Mouse (Mus musculus) hindbrain, embryonic 11.5 days (tissue): Measurements from ENCODE around the gene Lcat. TPM values are rescaled to one million over a fixed set of nuclear protein-coding genes. Genes with fewer than 3 reads are reported as not detected.
"Not testable (repeated sequence)": the region's sequence is repeated elsewhere in the genome, so short reads cannot be mapped to it uniquely, and the experiment has no call there.

Experiments used
- ATAC-seq: fragments of 200-750 bp; cut with Nextera tagmentation; 2 replicates; pipeline ENCODE4 v1.8.0; 2017; ENCODE audit warnings: mild to moderate bottlenecking, moderate TSS enrichment, moderate library complexity; ENCODE audit not compliant: low FRiP score
- DNase-seq: peaks from one replicate; pipeline ENCODE4 v3.0.0-alpha.2; 2015; ENCODE audit warnings: low spot score
- H3K27ac ChIP-seq: fragments of 300-500 bp; sonication (generic); 2 replicates; pipeline ENCODE4 v1.5.1; 2014; ENCODE audit warnings: mild to moderate bottlenecking, low read depth, low read length
- H3K27me3 ChIP-seq: fragments of 300-500 bp; sonication (generic); 2 replicates; pipeline ENCODE4 v1.6.1; 2014; ENCODE audit warnings: mild to moderate bottlenecking, low read length, moderate library complexity, mixed read lengths; ENCODE audit not compliant: control insufficient read depth, insufficient read depth
- H3K36me3 ChIP-seq: fragments of 300-500 bp; sonication (generic); 2 replicates; pipeline ENCODE4 v1.6.1; 2014; ENCODE audit warnings: mild to moderate bottlenecking, low read length, moderate library complexity, mixed read lengths; ENCODE audit not compliant: control insufficient read depth, insufficient read depth
- H3K4me1 ChIP-seq: fragments of 300-500 bp; sonication (generic); replicated peaks from 2 replicates; pipeline ENCODE4 v1.6.1; 2014; ENCODE audit warnings: low read length, mixed read lengths; ENCODE audit not compliant: control insufficient read depth, insufficient read depth
- H3K4me2 ChIP-seq: fragments of 300-500 bp; sonication (generic); replicated peaks from 2 replicates; pipeline ENCODE4 v1.6.1; 2014; ENCODE audit warnings: mild to moderate bottlenecking, low read depth, low read length
- H3K4me3 ChIP-seq: fragments of 300-500 bp; sonication (generic); 2 replicates; pipeline ENCODE4 v1.5.1; 2014; ENCODE audit warnings: low read depth, low read length
- H3K9ac ChIP-seq: fragments of 300-500 bp; sonication (generic); 2 replicates; pipeline ENCODE4 v1.6.1; 2014; ENCODE audit warnings: low read depth, low read length
- H3K9me3 ChIP-seq: fragments of 300-500 bp; sonication (generic); 2 replicates; pipeline ENCODE4 v1.6.1; 2016; ENCODE audit warnings: low read length; ENCODE audit not compliant: control insufficient read depth
- whole genome bisulfite sequencing: fragments of 180-500 bp; shearing (Covaris S2); extraction: QIAGEN DNeasy Blood & Tissue Kit; methylation state at CpG from one replicate; pipeline ENCODE4 v1.1.7; 2014; 5-methylcytosine and 5-hydroxymethylcytosine counted together
- polyA plus RNA-seq: library from polyadenylated mRNA; unstranded; fragments of >200 nt; fragmentation: Nextera tagmentation; extraction: Ambion mirVana; gene quantifications from 2 replicates; pipeline ENCODE4 v1.2.1, GENCODE M21; 2014

The Lcat gene
- 0.54 and 0.73 TPM in 2 replicates for polyA plus RNA-seq

- H3K27me3 ChIP-seq: no peaks in the 10 kb centered on the region
- H3K4me3 ChIP-seq: no peak within 1 kb of the TSS
- no peaks in the 10 kb centered on the region for H3K9me3 ChIP-seq
- H3K4me2 ChIP-seq: no peak within 1 kb of the TSS
- no peaks in the 10 kb centered on the region; the same call in 1 of the 2 replicates for H3K36me3 ChIP-seq
- DNase-seq (no peak), ATAC-seq (no peak)
- H3K27ac ChIP-seq: no peak within 1 kb of the TSS
- H3K9ac ChIP-seq: no peak within 1 kb of the TSS
- no peaks in the 10 kb centered on the region for H3K4me1 ChIP-seq
- WGBS: 57% methylated on average over 7 of the region's 8 CpGs
These were observed at the start of gene Lcat for GRCm38 (mm10) chr8:105943321-105943739. Lcat (minus strand) TSS chr8:105943382.

- Histone ChIP-seq H3K9ac (no peak overlapping the region), H3K4me3 (no peak overlapping the region), H3K27me3 (no peaks in the 10 kb centered on the region), H3K4me1 (no peaks in the 10 kb centered on the region), H3K27ac (no peak overlapping the region), H3K9me3 (no peaks in the 10 kb centered on the region), H3K4me2 (no peak overlapping the region), H3K36me3 (no peaks in the 10 kb centered on the region)
- WGBS: 66% methylated on average over 5 of the region's 5 CpGs
- ATAC-seq: no peak
- no peak for DNase-seq
These were observed 49.3 kb upstream of the Lcat start for GRCm38 (mm10) chr8:105992499-105992898.

- 94% methylated on average over 2 of the region's 2 CpGs for WGBS
- no peak overlapping the region for H3K4me3 ChIP-seq
- no peak for ATAC-seq
- H3K4me2 ChIP-seq: no peak overlapping the region
- H3K27me3 ChIP-seq: no peaks in the 10 kb centered on the region
- H3K4me1 ChIP-seq: no peaks in the 10 kb centered on the region
- no peaks in the 10 kb centered on the region for H3K36me3 ChIP-seq
- no peak overlapping the region for H3K27ac ChIP-seq
- H3K9ac ChIP-seq: no peak overlapping the region
- DNase-seq: no peak
- no peaks in the 10 kb centered on the region for H3K9me3 ChIP-seq
These were observed 48.4 kb upstream of the Lcat start for GRCm38 (mm10) chr8:105991546-105991945.

GRCm38 (mm10) chr8:105990856-105991387, 47.7 kb upstream of the Lcat start, which contains the start of gene Dus2:
Dus2 (plus strand) TSS chr8:105991337.
- Histone ChIP-seq H3K36me3 (no peaks in the 10 kb centered on the region), H3K27me3 (no peaks in the 10 kb centered on the region), H3K4me1 (no peaks in the 10 kb centered on the region), H3K9ac (0 out of 2 replicates have a peak within 1 kb of the TSS, but pooled peaks have one; percentile 8), H3K9me3 (no peaks in the 10 kb centered on the region), H3K4me2 (0 out of 2 replicates have a peak within 1 kb of the TSS, but pooled peaks have one; percentile 11), H3K4me3 (no peak within 1 kb of the TSS), H3K27ac (no peak within 1 kb of the TSS)
- DNase-seq (peak; percentile 89), ATAC-seq (no peak)
- 10% methylated on average over 15 of the region's 15 CpGs for WGBS

GRCm38 (mm10) chr8:105988546-105988945, 45.4 kb upstream of the Lcat start:
- H3K9me3 ChIP-seq: no peaks in the 10 kb centered on the region
- no peak overlapping the region for H3K9ac ChIP-seq
- WGBS: 84% methylated on average over 11 of the region's 11 CpGs
- H3K27me3 ChIP-seq: no peaks in the 10 kb centered on the region
- H3K4me2 ChIP-seq: no peak overlapping the region
- DNase-seq: no peak
- no peaks in the 10 kb centered on the region for H3K36me3 ChIP-seq
- H3K4me3 ChIP-seq: no peak overlapping the region
- ATAC-seq: no peak
- H3K4me1 ChIP-seq: no peaks in the 10 kb centered on the region
- no peak overlapping the region for H3K27ac ChIP-seq

- not testable (repeated sequence) for ATAC-seq, H3K27me3 ChIP-seq, H3K36me3 ChIP-seq, H3K9ac ChIP-seq, H3K27ac ChIP-seq, H3K9me3 ChIP-seq, H3K4me2 ChIP-seq, H3K4me1 ChIP-seq, DNase-seq, H3K4me3 ChIP-seq
- 83% methylated on average over 11 of the region's 11 CpGs for WGBS
These were observed 40.2 kb upstream of the Lcat start for GRCm38 (mm10) chr8:105983406-105983805.

- ATAC-seq: no peak
- Histone ChIP-seq H3K36me3 (no peaks in the 10 kb centered on the region), H3K27ac (no peak overlapping the region), H3K9me3 (no peaks in the 10 kb centered on the region), H3K27me3 (no peaks in the 10 kb centered on the region), H3K4me3 (no peak overlapping the region), H3K4me2 (no peak overlapping the region), H3K4me1 (no peaks in the 10 kb centered on the region), H3K9ac (no peak overlapping the region)
- no peak for DNase-seq
- 94% methylated on average over 1 of the region's 1 CpGs for WGBS
These were observed 38.0 kb upstream of the Lcat start for GRCm38 (mm10) chr8:105981146-105981545.

GRCm38 (mm10) chr8:105979325-105979724, 36.1 kb upstream of the Lcat start, which contains the start of gene Dpep3:
Dpep3 (minus strand) TSS chr8:105979429.
- DNase-seq (no peak), ATAC-seq (no peak)
- Histone ChIP-seq H3K27me3 (no peaks in the 10 kb centered on the region), H3K27ac (no peak within 1 kb of the TSS), H3K9ac (no peak within 1 kb of the TSS), H3K9me3 (no peaks in the 10 kb centered on the region), H3K4me3 (no peak within 1 kb of the TSS), H3K36me3 (no peaks in the 10 kb centered on the region), H3K4me1 (no peaks in the 10 kb centered on the region), H3K4me2 (no peak within 1 kb of the TSS)
- 92% methylated on average over 15 of the region's 15 CpGs for WGBS

GRCm38 (mm10) chr8:105975363-105975762, 32.2 kb upstream of the Lcat start:
- H3K4me3 ChIP-seq: no peak overlapping the region
- 63% methylated on average over 7 of the region's 7 CpGs for WGBS
- DNase-seq (no peak), ATAC-seq (no peak)
- H3K4me1 ChIP-seq: no peaks in the 10 kb centered on the region
- no peaks in the 10 kb centered on the region for H3K9me3 ChIP-seq
- no peak overlapping the region for H3K4me2 ChIP-seq
- no peaks in the 10 kb centered on the region for H3K36me3 ChIP-seq
- no peak overlapping the region for H3K9ac ChIP-seq
- H3K27me3 ChIP-seq: no peaks in the 10 kb centered on the region
- no peak overlapping the region for H3K27ac ChIP-seq
